Mouse (Mus musculus) ES-Bruce4 (cell line): Measurements from ENCODE around the gene Rbfox3.

Experiments used
- CTCF ChIP-seq: IDR thresholded peaks from one replicate; pipeline ENCODE4 v1.8.1; 2011; ENCODE audit warnings: low read depth, low read length
- EP300 ChIP-seq: IDR thresholded peaks from 2 replicates; pipeline ENCODE4 v1.6.1; 2011; ENCODE audit warnings: low read depth, low read length; ENCODE audit not compliant: insufficient read depth
- POLR2A ChIP-seq: IDR thresholded peaks from one replicate; pipeline ENCODE4 v1.8.1; 2011; ENCODE audit warnings: low read length; ENCODE audit not compliant: insufficient read depth

- TF ChIP-seq POLR2A (no peak), EP300 (no peak), CTCF (no peak)
These were observed 455.6 kb downstream of the Rbfox3 start for GRCm38 (mm10) chr11:118455788-118456187.
